Mouse (Mus musculus) bone marrow, adult 2 months (tissue): Measurements from ENCODE around the gene Frmd5.

Source experiments
- CTCF ChIP-seq: fragments of 200-500 bp; IDR thresholded peaks from 2 replicates; pipeline ENCODE4 v1.5.1; 2011; ENCODE audit warnings: low read length, control low read depth; ENCODE audit not compliant: control insufficient read depth, insufficient read depth
- POLR2A ChIP-seq: fragments of 200-500 bp; IDR thresholded peaks from 2 replicates; pipeline ENCODE4 v1.6.1; 2011; ENCODE audit warnings: low read depth, mild to moderate bottlenecking, control low read depth, low read length, borderline replicate concordance; ENCODE audit not compliant: control insufficient read depth

- TF ChIP-seq CTCF (no peak), POLR2A (no peak)
These were observed 10.9 kb downstream of the Frmd5 start for GRCm38 (mm10) chr2:121795995-121796394.
